Mouse (Mus musculus) cerebellum, adult 2 months (tissue): ENCODE data around the gene Btbd2.

ENCODE experiments used
- CTCF ChIP-seq: fragments of 200-500 bp; IDR thresholded peaks from 2 replicates; pipeline ENCODE4 v1.5.1; 2011; ENCODE audit warnings: low read depth, mild to moderate bottlenecking, control low read depth, low read length, moderate library complexity, borderline replicate concordance; ENCODE audit not compliant: insufficient read depth
- POLR2A ChIP-seq: fragments of 200-500 bp; IDR thresholded peaks from 2 replicates; pipeline ENCODE4 v1.6.1; 2011; ENCODE audit warnings: low read length, control low read depth, borderline replicate concordance; ENCODE audit not compliant: insufficient read depth

- TF ChIP-seq POLR2A (no peak), CTCF (no peak)
Measured at GRCm38 (mm10) chr10:80628925-80629324, 27.9 kb downstream of the Btbd2 start.
